Mouse (Mus musculus) embryo, embryonic 10 days (tissue): ENCODE data around the gene Irx6.

Experiments used
- DNase-seq: peaks from one replicate; pipeline ENCODE4 v3.0.0-alpha.2; 2015; ENCODE audit warnings: low spot score

Irx6 gene

DNA sequence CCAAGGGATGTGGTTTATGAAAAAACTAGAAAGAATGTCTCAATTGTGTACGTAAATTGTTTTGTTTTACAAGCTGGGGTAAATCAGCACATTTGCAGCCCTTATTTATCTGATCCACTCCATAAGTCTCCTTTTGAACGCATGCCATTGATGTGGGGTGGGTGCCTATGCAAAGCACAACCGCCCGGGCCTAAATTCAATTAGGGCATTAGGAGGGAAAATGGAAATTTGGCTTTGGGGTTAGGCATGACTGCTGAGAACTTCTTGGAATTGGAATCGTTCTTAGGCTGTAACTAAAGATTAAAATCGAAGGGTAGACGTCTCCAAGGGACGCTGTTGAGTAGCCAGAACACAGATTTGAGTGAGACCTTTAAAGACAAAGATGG is 47.8 kb downstream of the Irx6 start:
- no peak for DNase-seq

DNA sequence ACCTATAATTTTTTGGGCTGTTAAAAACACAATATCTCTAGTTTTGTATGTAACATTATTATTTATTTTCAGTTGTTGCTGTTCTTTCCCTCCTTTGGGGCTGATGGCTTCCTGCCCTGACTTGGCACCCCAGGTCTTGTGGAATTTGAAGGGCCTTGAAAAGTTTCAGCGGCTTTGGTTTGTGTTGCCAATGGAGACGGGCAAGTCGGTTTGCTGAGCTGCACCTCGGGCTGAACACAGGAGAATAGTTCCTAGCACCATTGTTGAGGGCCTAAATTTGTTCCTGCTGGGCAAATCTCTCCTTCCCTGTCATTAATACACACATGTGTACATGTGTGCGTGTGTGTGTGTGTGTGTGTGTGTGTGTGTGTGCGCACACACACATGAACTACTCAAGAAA is 49.2 kb downstream of the Irx6 start:
- DNase-seq: no peak

- peak; percentile 28 for DNase-seq
These were observed 49.9 kb downstream of the Irx6 start for GRCm38 (mm10) chr8:92723947-92724346.

DNA sequence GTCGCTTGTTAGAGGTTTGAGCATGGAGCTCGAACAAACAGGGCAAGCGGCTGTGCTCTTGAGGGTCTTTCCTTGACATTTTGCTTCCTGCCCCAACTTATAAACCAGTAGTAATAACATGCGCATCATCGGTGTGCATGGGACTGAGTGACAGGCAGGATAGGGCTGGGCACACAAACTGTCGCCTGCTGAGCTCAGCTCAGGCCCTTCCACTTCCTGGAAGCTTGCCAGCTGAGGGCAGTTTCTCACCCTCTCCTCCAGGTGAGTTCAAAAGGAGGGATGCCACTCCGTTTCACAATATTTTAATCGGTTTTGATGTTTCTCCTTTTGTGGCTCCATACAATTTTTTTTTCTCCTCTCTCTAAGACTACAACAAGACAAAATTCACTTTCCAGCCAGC is 50.3 kb downstream of the Irx6 start:
- DNase-seq: no peak
